Mouse (Mus musculus) ES-E14 (cell line): ENCODE data around the gene Fam185a.

Source experiments
- HCFC1 ChIP-seq: IDR thresholded peaks from 2 replicates; pipeline ENCODE4 v1.6.1; 2012; ENCODE audit warnings: low read length, inconsistent platforms, borderline replicate concordance; ENCODE audit not compliant: insufficient read depth
- MAFK ChIP-seq: IDR thresholded peaks from 2 replicates; pipeline ENCODE4 v1.6.1; 2014; ENCODE audit warnings: mild to moderate bottlenecking, low read depth, low read length, inconsistent platforms; ENCODE audit not compliant: insufficient read depth
- ZC3H11A ChIP-seq: IDR thresholded peaks from 2 replicates; pipeline ENCODE4 v1.6.1; 2012; ENCODE audit warnings: low read depth, mild to moderate bottlenecking, inconsistent platforms, low read length, borderline replicate concordance
- ZNF384 ChIP-seq: IDR thresholded peaks from 2 replicates; pipeline ENCODE4 v1.6.1; 2012; ENCODE audit warnings: low read depth, low read length, inconsistent platforms

- TF ChIP-seq HCFC1 (no peak), MAFK (no peak), ZNF384 (no peak), ZC3H11A (no peak)
Measured at GRCm38 (mm10) chr5:21485197-21485829, 60.6 kb downstream of the Fam185a start.
